Mouse (Mus musculus) embryonic facial prominence, embryonic 13.5 days (tissue): Measurements from ENCODE around the gene Gm39653. TPM values are rescaled to one million over a fixed set of nuclear protein-coding genes. Genes with fewer than 3 reads are reported as not detected.

Experiments
- polyA plus RNA-seq: library from polyadenylated mRNA; unstranded; fragments of >200 nt; fragmentation: Nextera tagmentation; extraction: Ambion mirVana; gene quantifications from 2 replicates; pipeline ENCODE4 v1.2.1, GENCODE M21; 2015

Gm39653 gene
- polyA plus RNA-seq, 1 experiment from 2014 or later, result not detected

Other genes starting within 250 kb of the Gm39653 start
- gene Adam23, start 170.1 kb upstream of the Gm39653 start, polyA plus RNA-seq, result 3.9 and 4.3 TPM in 2 replicates
- gene Dytn, start 71.0 kb downstream of the Gm39653 start, polyA plus RNA-seq, result not detected in 2 replicates
- gene Mdh1b, start 114.3 kb downstream of the Gm39653 start, polyA plus RNA-seq, result not detected in 2 replicates
- gene Fastkd2, start 114.6 kb downstream of the Gm39653 start, polyA plus RNA-seq, result 56.8 and 60.5 TPM in 2 replicates
- not detected in 2 replicates for gene 4933402D24Rik, start 153.3 kb downstream of the Gm39653 start, polyA plus RNA-seq